Mouse (Mus musculus): ENCODE results near the gene Spty2d1. TPM values are rescaled to one million over a fixed set of nuclear protein-coding genes. Genes with fewer than 3 reads are reported as not detected.
"Not testable (repeated sequence)": the region's sequence is repeated elsewhere in the genome, so short reads cannot be mapped to it uniquely, and the experiment has no call there.

Spty2d1 gene
- polyA plus RNA-seq, 1 experiment from 2014 or later: 12.3 TPM

- not testable (repeated sequence) for H3K27ac ChIP-seq (ENCODE audit: low read depth, low read length); H3K27me3 ChIP-seq (ENCODE audit: control insufficient read depth, insufficient read depth, low read length); DNase-seq (ENCODE audit: low spot score); H3K9ac ChIP-seq (ENCODE audit: low read depth, low read length); H3K36me3 ChIP-seq (ENCODE audit: control insufficient read depth, insufficient read depth, low read length); H3K4me2 ChIP-seq (replicated peaks; ENCODE audit: low read depth, low read length); ATAC-seq (ENCODE audit: low FRiP score); H3K4me1 ChIP-seq (replicated peaks; ENCODE audit: control insufficient read depth, insufficient read depth, low read length); H3K9me3 ChIP-seq (ENCODE audit: control insufficient read depth, low read length); H3K4me3 ChIP-seq (ENCODE audit: low read depth, low read length)
- 79% methylated on average over 4 of the region's 4 CpGs for WGBS
Observed at GRCm38 (mm10) chr7:46989387-46989786, 18.8 kb downstream of the Spty2d1 start.

DNA sequence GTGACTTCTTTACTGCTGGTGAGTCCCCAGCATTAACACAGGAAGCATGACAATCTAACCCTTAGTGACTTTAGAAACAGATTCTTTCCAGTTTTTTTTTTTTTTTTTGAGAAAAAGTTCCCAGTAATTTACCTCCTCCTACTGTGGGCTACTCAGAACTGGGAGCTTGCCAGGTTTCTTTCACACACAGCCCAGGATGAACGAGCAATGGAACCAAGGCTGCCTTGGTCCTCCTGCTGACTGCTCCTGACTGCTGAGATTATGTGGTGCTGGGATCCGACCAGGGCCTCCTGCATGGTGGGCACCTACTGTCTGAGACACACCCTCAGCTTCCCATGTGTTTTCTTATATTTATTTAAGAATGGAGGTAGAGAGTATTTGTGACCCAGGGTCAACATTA lies 21.1 kb downstream of the Spty2d1 start:
- 61% methylated on average over 2 of the region's 2 CpGs for WGBS
- H3K9me3 ChIP-seq (ENCODE audit: control insufficient read depth, low read length): no peaks in the 10 kb centered on the region
- DNase-seq (ENCODE audit: low spot score): no peak
- H3K36me3 ChIP-seq (ENCODE audit: control insufficient read depth, insufficient read depth, low read length): 0 out of 2 replicates have a peak, but pooled peaks cover 2% of the 10 kb centered on the region
- no peaks in the 10 kb centered on the region for H3K27me3 ChIP-seq (ENCODE audit: control insufficient read depth, insufficient read depth, low read length)
- H3K9ac ChIP-seq (ENCODE audit: low read depth, low read length): no peak overlapping the region
- no peaks in the 10 kb centered on the region for H3K4me1 ChIP-seq (replicated peaks; ENCODE audit: control insufficient read depth, insufficient read depth, low read length)
- no peak overlapping the region for H3K4me3 ChIP-seq (ENCODE audit: low read depth, low read length)
- ATAC-seq (ENCODE audit: low FRiP score): no peak
- no peak overlapping the region for H3K4me2 ChIP-seq (replicated peaks; ENCODE audit: low read depth, low read length)
- no peak overlapping the region for H3K27ac ChIP-seq (ENCODE audit: low read depth, low read length)

- no peak overlapping the region for H3K4me2 ChIP-seq (replicated peaks; ENCODE audit: low read depth, low read length)
- H3K27me3 ChIP-seq (ENCODE audit: control insufficient read depth, insufficient read depth, low read length): no peaks in the 10 kb centered on the region
- H3K9ac ChIP-seq (ENCODE audit: low read depth, low read length): no peak overlapping the region
- no peaks in the 10 kb centered on the region for H3K4me1 ChIP-seq (replicated peaks; ENCODE audit: control insufficient read depth, insufficient read depth, low read length)
- H3K4me3 ChIP-seq (ENCODE audit: low read depth, low read length): no peak overlapping the region
- ATAC-seq (ENCODE audit: low FRiP score) (no peak), DNase-seq (ENCODE audit: low spot score) (no peak)
- no peaks in the 10 kb centered on the region for H3K9me3 ChIP-seq (ENCODE audit: control insufficient read depth, low read length)
- H3K36me3 ChIP-seq (ENCODE audit: control insufficient read depth, insufficient read depth, low read length): no peaks in the 10 kb centered on the region
- 70% methylated on average over 5 of the region's 5 CpGs for WGBS
- H3K27ac ChIP-seq (ENCODE audit: low read depth, low read length): no peak overlapping the region
Observed at GRCm38 (mm10) chr7:46986646-46987045, 21.6 kb downstream of the Spty2d1 start.

GRCm38 (mm10) chr7:46985718-46986505 lies 22.3 kb downstream of the Spty2d1 start:
- DNase-seq (ENCODE audit: low spot score): no peak
- WGBS: 69% methylated on average over 8 of the region's 8 CpGs
- Histone ChIP-seq H3K36me3 (ENCODE audit: control insufficient read depth, insufficient read depth, low read length) (no peaks in the 10 kb centered on the region), H3K4me3 (ENCODE audit: low read depth, low read length) (no peak overlapping the region), H3K27me3 (ENCODE audit: control insufficient read depth, insufficient read depth, low read length) (no peaks in the 10 kb centered on the region), H3K4me2 (replicated peaks; ENCODE audit: low read depth, low read length) (no peak overlapping the region), H3K27ac (ENCODE audit: low read depth, low read length) (no peak overlapping the region), H3K9ac (ENCODE audit: low read depth, low read length) (no peak overlapping the region), H3K4me1 (replicated peaks; ENCODE audit: control insufficient read depth, insufficient read depth, low read length) (no peaks in the 10 kb centered on the region), H3K9me3 (ENCODE audit: control insufficient read depth, low read length) (no peaks in the 10 kb centered on the region)
- ATAC-seq (ENCODE audit: low FRiP score): no peak

- WGBS: 88% methylated on average over 3 of the region's 3 CpGs
- H3K27me3 ChIP-seq (ENCODE audit: control insufficient read depth, insufficient read depth, low read length): no peaks in the 10 kb centered on the region
- DNase-seq (ENCODE audit: low spot score): no peak
Observed at GRCm38 (mm10) chr7:46983280-46983679, 24.9 kb downstream of the Spty2d1 start, which contains the start of gene Gm9999. TSS of gene Gm9999 (plus strand) at chr7:46983580.

GRCm38 (mm10) chr7:46975456-46975855 lies 32.8 kb downstream of the Spty2d1 start:
- Histone ChIP-seq H3K9me3 (ENCODE audit: control insufficient read depth, low read length) (no peaks in the 10 kb centered on the region), H3K27me3 (ENCODE audit: control insufficient read depth, insufficient read depth, low read length) (no peaks in the 10 kb centered on the region), H3K4me3 (ENCODE audit: low read depth, low read length) (no peak overlapping the region), H3K9ac (ENCODE audit: low read depth, low read length) (no peak overlapping the region), H3K4me2 (replicated peaks; ENCODE audit: low read depth, low read length) (no peak overlapping the region), H3K4me1 (replicated peaks; ENCODE audit: control insufficient read depth, insufficient read depth, low read length) (no peaks in the 10 kb centered on the region), H3K36me3 (ENCODE audit: control insufficient read depth, insufficient read depth, low read length) (no peaks in the 10 kb centered on the region), H3K27ac (ENCODE audit: low read depth, low read length) (no peak overlapping the region)
- ATAC-seq (ENCODE audit: low FRiP score) (no peak), DNase-seq (ENCODE audit: low spot score) (no peak)
- 93% methylated on average over 11 of the region's 11 CpGs for WGBS

More at GRCm38 (mm10) chr7:46983280-46983679, 24.9 kb downstream of the Spty2d1 start, which contains the start of gene Gm9999:
- H3K4me2 ChIP-seq (replicated peaks; ENCODE audit: low read depth, low read length): no peak within 1 kb of the TSS
- no peak within 1 kb of the TSS for H3K9ac ChIP-seq (ENCODE audit: low read depth, low read length)
- H3K4me1 ChIP-seq (replicated peaks; ENCODE audit: control insufficient read depth, insufficient read depth, low read length): no peaks in the 10 kb centered on the region
- no peak within 1 kb of the TSS for H3K27ac ChIP-seq (ENCODE audit: low read depth, low read length)
- ATAC-seq (ENCODE audit: low FRiP score): no peak
- H3K4me3 ChIP-seq (ENCODE audit: low read depth, low read length): no peak within 1 kb of the TSS
- no peaks in the 10 kb centered on the region for H3K36me3 ChIP-seq (ENCODE audit: control insufficient read depth, insufficient read depth, low read length)
- H3K9me3 ChIP-seq (ENCODE audit: control insufficient read depth, low read length): no peaks in the 10 kb centered on the region

DNA sequence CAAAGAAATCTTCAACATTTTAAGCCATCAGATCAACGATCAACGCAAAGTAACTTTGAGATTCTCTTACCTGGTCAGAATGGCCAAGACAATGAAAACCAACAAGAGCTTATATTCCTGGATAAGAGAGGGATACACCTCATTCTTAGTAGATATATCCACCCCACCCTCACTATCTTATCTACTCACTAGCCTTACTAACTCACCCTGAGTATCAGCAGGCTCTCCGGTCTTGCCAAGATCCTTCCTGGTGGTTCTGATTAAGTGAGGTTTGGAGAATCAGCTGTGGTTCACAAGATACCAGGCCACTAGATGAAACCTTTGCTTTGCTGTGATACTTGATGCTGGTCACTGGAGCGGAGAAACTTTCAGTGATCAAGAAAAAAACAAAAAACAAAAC lies 33.6 kb downstream of the Spty2d1 start:
- H3K9ac ChIP-seq (ENCODE audit: low read depth, low read length): no peak overlapping the region
- H3K27ac ChIP-seq (ENCODE audit: low read depth, low read length): no peak overlapping the region
- no peaks in the 10 kb centered on the region for H3K36me3 ChIP-seq (ENCODE audit: control insufficient read depth, insufficient read depth, low read length)
- H3K4me3 ChIP-seq (ENCODE audit: low read depth, low read length): no peak overlapping the region
- DNase-seq (ENCODE audit: low spot score) (no peak), ATAC-seq (ENCODE audit: low FRiP score) (no peak)
- no peaks in the 10 kb centered on the region for H3K9me3 ChIP-seq (ENCODE audit: control insufficient read depth, low read length)
- no peaks in the 10 kb centered on the region for H3K4me1 ChIP-seq (replicated peaks; ENCODE audit: control insufficient read depth, insufficient read depth, low read length)
- 96% methylated on average over 4 of the region's 4 CpGs for WGBS
- H3K27me3 ChIP-seq (ENCODE audit: control insufficient read depth, insufficient read depth, low read length): no peaks in the 10 kb centered on the region
- no peak overlapping the region for H3K4me2 ChIP-seq (replicated peaks; ENCODE audit: low read depth, low read length)

DNA sequence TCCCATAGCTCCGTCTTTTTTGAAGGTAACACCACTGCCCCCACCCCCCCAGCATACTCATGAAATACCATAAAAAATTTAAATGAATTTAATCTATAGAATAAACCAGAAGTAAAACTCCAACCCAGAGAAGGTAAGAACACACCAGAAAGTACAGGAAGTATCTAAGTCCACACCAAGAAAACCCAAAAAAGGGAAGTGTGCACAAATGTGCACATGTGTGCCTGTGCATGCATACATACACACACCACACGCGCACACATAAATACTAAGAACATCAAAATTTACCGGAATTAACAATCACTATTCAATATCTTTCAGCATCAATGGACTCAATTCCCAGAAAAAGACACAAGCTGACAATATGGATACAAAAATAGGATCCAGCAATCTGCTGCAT lies 38.3 kb downstream of the Spty2d1 start:
- Histone ChIP-seq H3K36me3 (ENCODE audit: control insufficient read depth, insufficient read depth, low read length) (no peaks in the 10 kb centered on the region), H3K9me3 (ENCODE audit: control insufficient read depth, low read length) (no peaks in the 10 kb centered on the region), H3K9ac (ENCODE audit: low read depth, low read length) (no peak overlapping the region), H3K4me1 (replicated peaks; ENCODE audit: control insufficient read depth, insufficient read depth, low read length) (no peaks in the 10 kb centered on the region), H3K27ac (ENCODE audit: low read depth, low read length) (no peak overlapping the region), H3K4me2 (replicated peaks; ENCODE audit: low read depth, low read length) (no peak overlapping the region), H3K27me3 (ENCODE audit: control insufficient read depth, insufficient read depth, low read length) (no peaks in the 10 kb centered on the region), H3K4me3 (ENCODE audit: low read depth, low read length) (no peak overlapping the region)
- 93% methylated on average over 4 of the region's 4 CpGs for WGBS
- ATAC-seq (ENCODE audit: low FRiP score): no peak
- no peak for DNase-seq (ENCODE audit: low spot score)

DNA sequence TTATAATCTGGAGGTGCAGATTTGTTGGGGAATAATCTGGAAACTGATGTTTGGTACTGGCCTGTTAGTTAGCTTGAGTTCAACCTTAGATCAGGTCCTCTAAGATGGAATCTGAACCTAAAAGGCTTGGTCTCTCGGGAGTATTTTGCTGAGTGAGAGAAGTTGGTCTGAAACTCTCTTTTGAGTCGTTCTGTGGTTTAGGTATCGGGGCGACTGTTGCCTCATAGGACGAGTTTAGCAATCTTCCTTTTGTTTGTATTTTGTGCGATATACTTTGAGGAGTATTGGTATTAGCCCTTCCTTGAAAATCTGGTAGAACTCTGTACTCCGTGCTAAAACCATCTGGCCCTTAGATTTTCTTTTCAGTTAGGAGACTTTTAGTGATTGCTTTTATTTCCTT lies 44.1 kb downstream of the Spty2d1 start:
- no peaks in the 10 kb centered on the region for H3K36me3 ChIP-seq (ENCODE audit: control insufficient read depth, insufficient read depth, low read length)
- H3K9me3 ChIP-seq (ENCODE audit: control insufficient read depth, low read length): no peaks in the 10 kb centered on the region
- ATAC-seq (ENCODE audit: low FRiP score) (no peak), DNase-seq (ENCODE audit: low spot score) (no peak)
- H3K4me1 ChIP-seq (replicated peaks; ENCODE audit: control insufficient read depth, insufficient read depth, low read length): no peaks in the 10 kb centered on the region
- no peak overlapping the region for H3K4me2 ChIP-seq (replicated peaks; ENCODE audit: low read depth, low read length)
- peaks cover 3% of the 10 kb centered on the region; the same call in 1 of the 2 replicates for H3K27me3 ChIP-seq (ENCODE audit: control insufficient read depth, insufficient read depth, low read length)
- WGBS: 84% methylated on average over 7 of the region's 7 CpGs
- no peak overlapping the region for H3K9ac ChIP-seq (ENCODE audit: low read depth, low read length)
- no peak overlapping the region for H3K4me3 ChIP-seq (ENCODE audit: low read depth, low read length)
- H3K27ac ChIP-seq (ENCODE audit: low read depth, low read length): no peak overlapping the region

Data from hindbrain, embryonic 11.5 days (tissue).